Mouse (Mus musculus): ENCODE results near the gene Cage1. TPM values are rescaled to one million over a fixed set of nuclear protein-coding genes. Genes with fewer than 3 reads are reported as not detected.

Gene Cage1
- polyA plus RNA-seq (2017; shearing (Covaris generic)), result 1.1 TPM

DNA sequence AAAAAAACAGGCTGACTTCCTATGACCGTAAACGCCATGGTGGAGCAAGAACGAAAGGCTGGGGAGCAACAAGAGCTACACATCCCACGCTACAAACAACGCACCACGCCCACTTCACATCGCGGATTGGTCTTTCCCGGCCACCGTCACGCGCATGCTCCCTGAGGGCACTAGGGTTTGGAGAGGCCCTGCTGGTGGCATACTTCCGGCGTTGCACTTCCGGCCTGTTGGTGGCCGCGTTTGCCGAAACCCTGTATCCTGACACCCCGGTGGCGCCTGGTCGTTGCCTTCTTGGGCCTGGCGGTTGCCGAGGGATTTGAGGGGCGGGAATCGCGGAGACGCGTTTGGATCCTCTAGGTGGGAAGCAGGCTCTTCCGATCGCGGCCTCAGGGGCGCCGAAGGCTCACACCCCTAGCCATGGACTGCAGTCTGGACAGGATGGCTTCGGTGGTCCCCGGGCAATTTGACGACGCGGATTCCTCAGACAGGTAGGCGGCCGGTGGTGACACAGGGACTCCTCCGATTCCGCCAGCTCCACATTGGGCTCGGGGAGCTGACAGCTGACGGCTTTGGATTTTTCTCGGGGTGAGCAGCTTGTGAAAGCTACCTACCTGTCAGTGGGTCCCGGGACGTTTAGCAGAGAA lies at the start of gene Cage1:
TSS of gene Cage1 (minus strand) at position 26 of the 644 bp plus-strand sequence.

DNA sequence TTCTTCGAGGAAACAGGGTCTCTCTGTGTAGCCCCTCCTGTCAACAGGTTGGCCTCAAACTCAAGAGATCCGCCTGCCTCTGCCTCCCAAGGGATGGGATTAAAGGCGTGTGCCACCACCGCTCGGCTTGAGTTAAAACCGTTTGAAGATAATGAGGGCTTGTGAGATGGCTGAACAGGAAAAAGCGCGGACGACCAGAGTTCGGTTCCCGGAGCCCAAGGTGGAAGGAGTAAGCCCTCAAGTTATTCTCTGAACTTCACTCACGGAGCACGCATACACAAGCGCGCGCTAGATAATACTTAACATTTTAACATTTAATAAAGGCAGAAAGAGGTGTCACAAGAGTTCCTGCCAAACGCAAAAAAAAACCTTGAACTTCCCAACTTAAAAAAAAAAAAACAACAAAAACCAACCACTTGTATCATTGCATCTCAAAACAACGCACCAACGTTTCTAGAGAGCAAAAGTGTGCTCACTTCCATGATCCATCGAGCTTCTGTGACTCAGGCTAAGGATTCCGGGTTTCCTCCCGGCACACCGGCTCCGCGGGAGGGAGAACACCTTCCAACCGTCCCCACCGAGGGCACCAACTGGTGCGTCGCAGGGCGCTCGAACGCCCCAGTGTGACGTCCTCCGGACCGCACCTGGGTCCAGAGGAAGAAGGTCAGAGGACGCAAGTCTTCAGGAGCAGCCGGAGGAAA lies 376 bp downstream of the Cage1 start, which contains the start of gene Riok1:
TSS of gene Riok1 (plus strand) at position 653 of the 701 bp plus-strand sequence.

GRCm38 (mm10) chr13:37993704-37994404 lies 43.0 kb downstream of the Cage1 start, which contains the start of gene Ssr1:
Ssr1 (minus strand) TSS chr13:37994217.

Other genes with a start within 250 kb of the Cage1 start
- gene Ssr1, start 42.9 kb downstream of the Cage1 start, polyA plus RNA-seq (2017; shearing (Covaris generic)), result 87.6 TPM
- 93.1 TPM for gene Riok1, start 74 bp downstream of the Cage1 start, polyA plus RNA-seq (2017; shearing (Covaris generic))
- 0.18 TPM for gene Dsp, start 114.2 kb upstream of the Cage1 start, polyA plus RNA-seq (2017; shearing (Covaris generic))
- gene Snrnp48, start 167.9 kb upstream of the Cage1 start, polyA plus RNA-seq (2017; shearing (Covaris generic)), result 76.7 TPM

Measured in inflammation-experienced regulatory T-cells, adult 16 weeks (primary cell).